Mouse (Mus musculus) adrenal gland, adult 8-10 months (tissue): ENCODE data around the gene Cyb5r1. TPM values are rescaled to one million over a fixed set of nuclear protein-coding genes. Genes with fewer than 3 reads are reported as not detected.

ENCODE experiments used
- DNase-seq: peaks from one replicate; pipeline ENCODE4 v3.0.0; 2022
- total RNA-seq, 4 experiments: library from RNA; stranded (reverse); gene quantifications; 2 replicates each; pipeline ENCODE4 v1.2.4; 2022

Gene Cyb5r1
- total RNA-seq, 4 experiments from 2014 or later, result 34.8 to 55.8 (median 42.2) TPM

DNA sequence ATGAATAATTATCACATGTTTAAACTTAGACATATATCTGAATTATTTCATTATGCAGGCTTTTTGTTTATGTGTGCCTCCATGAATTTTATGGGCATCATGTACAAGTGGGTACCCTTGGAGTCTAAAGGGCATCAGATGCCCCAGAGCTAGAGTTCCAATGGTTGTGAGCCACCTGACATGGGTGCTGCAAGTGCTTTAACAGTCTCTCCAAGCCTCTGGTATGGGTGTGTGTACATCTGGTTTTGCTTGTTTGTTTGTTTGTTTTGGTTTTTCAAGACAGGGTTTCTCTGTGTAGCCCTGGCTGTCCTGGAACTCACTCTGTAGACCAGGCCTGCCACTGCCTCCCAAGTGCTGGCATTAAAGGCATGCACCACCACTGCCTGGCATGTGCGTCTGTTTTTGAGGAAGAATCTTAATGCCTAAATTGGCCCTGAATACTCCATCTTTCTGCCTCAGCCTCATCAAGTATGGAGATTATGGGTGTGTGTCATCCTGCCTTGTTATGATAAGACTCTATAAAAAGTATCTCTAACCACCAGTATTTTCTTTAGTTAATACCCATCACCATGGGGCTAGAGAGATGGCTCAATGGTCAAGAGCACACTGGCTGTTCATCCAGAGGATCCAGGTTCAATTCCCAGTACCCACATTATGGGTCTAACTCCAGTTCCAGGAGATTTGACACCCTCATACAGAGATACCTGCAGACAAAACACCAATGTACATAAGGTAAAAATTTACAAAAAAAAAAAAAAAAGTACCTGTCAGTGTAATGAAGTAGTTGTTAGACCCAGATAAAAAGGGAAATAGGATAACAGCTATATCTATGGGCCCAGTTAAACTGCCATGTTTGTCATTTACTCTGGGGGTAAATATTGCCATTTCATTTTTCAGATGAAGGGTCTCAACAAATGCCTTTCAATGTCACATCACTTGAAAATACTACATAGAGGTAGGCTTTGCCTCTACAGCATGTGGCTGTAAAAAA lies 55.2 kb downstream of the Cyb5r1 start:
- no peak for DNase-seq

Other genes starting within 250 kb of the Cyb5r1 start
- 1 to 10 TPM in 3 of 4 experiments, under 1 TPM in 1; 0.74 to 1.6 (median 1.3) TPM for gene Chil1, start 223.4 kb upstream of the Cyb5r1 start, total RNA-seq
- gene Mybph, start 212.1 kb upstream of the Cyb5r1 start, total RNA-seq, result under 1 TPM in 2 of 4 experiments, not detected in 2; 0.17 to 0.24 TPM
- gene Adora1, start 170.1 kb upstream of the Cyb5r1 start, total RNA-seq, result 100 to 1,000 TPM; 162 to 296 (median 242) TPM
- not detected for gene Myog, start 115.6 kb upstream of the Cyb5r1 start, total RNA-seq
- gene Ppfia4, start 72.6 kb upstream of the Cyb5r1 start, total RNA-seq, result 1 to 10 TPM; 1.6 to 2.6 (median 2.0) TPM
- gene Tmem183a, start 43.6 kb upstream of the Cyb5r1 start, total RNA-seq, result 10 to 100 TPM; 39.2 to 61.6 (median 49.4) TPM
- gene 4933406M09Rik, start 19.6 kb upstream of the Cyb5r1 start, total RNA-seq, result not detected
- 100 to 1,000 TPM; 123 to 151 (median 129) TPM for gene Adipor1, start 9.8 kb downstream of the Cyb5r1 start, total RNA-seq
- gene Klhl12, start 50.0 kb downstream of the Cyb5r1 start, total RNA-seq, result 10 to 100 TPM; 24.2 to 32.8 (median 26.4) TPM
- gene Rabif, start 89.1 kb downstream of the Cyb5r1 start, total RNA-seq, result 10 to 100 TPM; 25.4 to 34.9 (median 30.4) TPM
- gene Mgat4e, start 144.1 kb downstream of the Cyb5r1 start, total RNA-seq, result not detected
- gene Kdm5b, start 154.6 kb downstream of the Cyb5r1 start, total RNA-seq, result 10 to 100 TPM; 45.9 to 65.0 (median 52.6) TPM
- gene Syt2, start 241.1 kb downstream of the Cyb5r1 start, total RNA-seq, result under 1 TPM; 0.07 to 0.22 (median 0.11) TPM